Mouse (Mus musculus): ENCODE data around the gene Cluh. TPM values are rescaled to one million over a fixed set of nuclear protein-coding genes. Genes with fewer than 3 reads are reported as not detected.

Gene Cluh
- total RNA-seq, 2 experiments from 2014 or later, result 94.5 to 102 TPM

- no peak for DNase-seq
Measured at GRCm38 (mm10) chr11:74647966-74648365, 1.3 kb upstream of the Cluh start.

- no peak for DNase-seq
Measured at GRCm38 (mm10) chr11:74648676-74649075, 619 bp upstream of the Cluh start.

GRCm38 (mm10) chr11:74649647-74650551, 604 bp downstream of the Cluh start:
- DNase-seq, result no peak

GRCm38 (mm10) chr11:74650576-74651100, 1.3 kb downstream of the Cluh start:
- DNase-seq, result no peak

- DNase-seq, result peak; percentile 51
Measured at GRCm38 (mm10) chr11:74652791-74653191, 3.5 kb downstream of the Cluh start.

GRCm38 (mm10) chr11:74653385-74653784, 4.1 kb downstream of the Cluh start:
- peak; percentile 65 for DNase-seq

GRCm38 (mm10) chr11:74655941-74656340, 6.6 kb downstream of the Cluh start:
- no peak for DNase-seq

- no peak for DNase-seq
Measured at GRCm38 (mm10) chr11:74660336-74660735, 11.0 kb downstream of the Cluh start.

- no peak for DNase-seq
Measured at GRCm38 (mm10) chr11:74661641-74662040, 12.3 kb downstream of the Cluh start.

GRCm38 (mm10) chr11:74662221-74662620, 12.9 kb downstream of the Cluh start:
- DNase-seq, result no peak

GRCm38 (mm10) chr11:74664279-74664678, 15.0 kb downstream of the Cluh start:
- DNase-seq, result no peak

GRCm38 (mm10) chr11:74664906-74665305, 15.6 kb downstream of the Cluh start:
- no peak for DNase-seq

- no peak for DNase-seq
Measured at GRCm38 (mm10) chr11:74665631-74666283, 16.5 kb downstream of the Cluh start.

- DNase-seq, result no peak
Measured at GRCm38 (mm10) chr11:74666284-74666652, 17.0 kb downstream of the Cluh start.

- no peak for DNase-seq
Measured at GRCm38 (mm10) chr11:74666776-74667581, 17.7 kb downstream of the Cluh start.

GRCm38 (mm10) chr11:74667582-74668010, 18.3 kb downstream of the Cluh start:
- DNase-seq, result no peak

- DNase-seq, result no peak
Measured at GRCm38 (mm10) chr11:74668466-74668865, 19.2 kb downstream of the Cluh start.

- DNase-seq, result no peak
Measured at GRCm38 (mm10) chr11:74668971-74669370, 19.7 kb downstream of the Cluh start.

GRCm38 (mm10) chr11:74670151-74670550, 20.9 kb downstream of the Cluh start:
- DNase-seq, result no peak

- DNase-seq, result no peak
Measured at GRCm38 (mm10) chr11:74671013-74671412, 21.7 kb downstream of the Cluh start.

- no peak for DNase-seq
Measured at GRCm38 (mm10) chr11:74671839-74672238, 22.5 kb downstream of the Cluh start.

GRCm38 (mm10) chr11:74672901-74673513, 23.7 kb downstream of the Cluh start:
- DNase-seq, result no peak

Data from gastrocnemius, postnatal 25 days (tissue).